Mouse (Mus musculus): Measurements from ENCODE around the gene Gm9639.
"Not testable (repeated sequence)": the region's sequence is repeated elsewhere in the genome, so short reads cannot be mapped to it uniquely, and the experiment has no call there.

The Gm9639 gene

DNA sequence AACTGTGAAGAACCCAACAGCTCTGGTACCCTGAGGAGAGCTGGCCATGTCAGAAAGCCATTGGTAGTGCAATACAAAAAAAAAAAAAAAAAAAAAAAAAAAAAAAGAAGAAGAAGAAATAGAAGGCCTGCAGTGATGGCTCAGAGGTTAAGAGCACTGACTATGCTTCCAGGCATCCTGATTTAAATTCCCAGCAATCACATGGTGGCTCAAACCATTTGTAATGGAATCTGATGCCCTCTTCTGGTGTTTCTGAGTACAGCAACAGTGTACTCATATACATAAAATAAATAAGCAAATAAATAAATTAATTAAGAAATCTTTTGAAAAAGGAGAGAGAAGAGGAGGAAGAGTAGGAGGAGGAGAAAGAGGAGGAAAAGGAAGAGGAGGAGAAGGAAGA is 41.4 kb downstream of the Gm9639 start:
- no peak for DNase-seq (ENCODE audit: low read depth, low spot score)

DNA sequence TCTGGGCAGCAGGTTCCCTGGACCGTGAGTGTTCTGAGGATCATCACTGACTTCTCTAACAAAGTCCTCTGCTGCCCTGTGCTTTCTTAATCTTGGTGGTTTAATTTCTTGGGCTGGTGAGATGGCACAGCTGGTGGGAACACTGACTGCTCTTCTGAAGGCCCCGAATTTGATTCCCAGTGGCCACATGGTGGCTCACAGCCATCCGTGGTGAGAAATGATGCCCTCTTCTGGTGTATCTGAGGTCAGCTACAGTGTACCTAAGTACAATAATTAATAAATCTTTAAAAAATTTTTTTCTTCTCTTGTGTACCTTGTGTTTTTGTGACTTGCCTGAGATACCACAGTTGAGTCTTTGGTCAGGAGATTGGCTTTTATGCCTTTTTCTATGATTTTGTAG is 42.6 kb downstream of the Gm9639 start:
- not testable (repeated sequence) for DNase-seq (ENCODE audit: low read depth, low spot score)

DNA sequence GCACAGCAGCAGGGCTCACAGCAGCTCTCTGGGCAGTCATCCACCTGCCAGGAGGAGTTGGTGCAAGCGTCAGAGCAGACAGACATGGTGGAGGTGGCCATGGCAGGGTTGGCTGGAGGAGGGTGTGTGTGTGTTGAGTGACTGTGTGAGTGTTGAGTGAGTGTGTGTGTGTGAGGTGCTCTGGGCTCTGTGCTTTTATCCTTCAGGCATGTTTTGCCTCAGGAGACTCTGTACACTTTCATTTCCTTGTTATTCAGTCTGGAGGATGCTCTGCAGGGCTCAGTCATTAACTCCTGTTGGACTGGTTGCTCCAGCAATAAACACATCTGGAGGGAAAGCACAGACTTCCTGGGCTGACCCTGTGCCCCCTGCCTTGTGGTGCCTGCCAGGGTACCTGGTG is 43.6 kb downstream of the Gm9639 start, which contains the start of gene Gm9736:
Gm9736 (minus strand) TSS at position 101 of the 400 bp plus-strand sequence.
- not testable (repeated sequence) for DNase-seq (ENCODE audit: low read depth, low spot score)

DNA sequence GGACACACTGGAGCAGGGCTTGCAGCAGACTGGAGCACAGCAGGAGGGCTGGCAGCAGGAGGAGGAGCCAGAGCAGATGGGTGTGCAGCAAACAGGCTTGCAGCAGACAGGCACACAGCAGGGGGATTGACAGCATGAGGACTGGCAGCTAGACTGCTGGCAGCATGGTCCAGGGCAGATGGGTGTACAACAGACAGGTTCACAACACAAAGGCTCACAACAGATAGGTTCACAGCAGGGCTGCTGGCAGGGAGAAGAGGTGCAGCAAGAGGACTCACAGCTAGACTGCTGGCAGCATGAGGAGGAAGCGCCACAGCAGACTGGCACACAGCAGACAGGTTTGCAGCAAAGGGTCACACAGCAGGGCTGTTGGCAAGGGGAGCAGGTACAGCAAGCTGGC is 44.2 kb downstream of the Gm9639 start:
- DNase-seq (ENCODE audit: low read depth, low spot score) = not testable (repeated sequence)
